Mouse (Mus musculus) adrenal gland, postnatal 36 days (tissue): ENCODE measurements at regions not wholly inside any gene's neighbourhood (a gene's known extent, or its start where the extent isn't known, plus 50 kb on each side); places are given as distances from the start of the nearest gene placed in this dataset.

ENCODE experiments used
- DNase-seq, 2 experiments: peaks; one replicate each; pipeline ENCODE4 v3.0.0; 2021; ENCODE audit warnings: mixed read lengths in 1 of 2

DNA sequence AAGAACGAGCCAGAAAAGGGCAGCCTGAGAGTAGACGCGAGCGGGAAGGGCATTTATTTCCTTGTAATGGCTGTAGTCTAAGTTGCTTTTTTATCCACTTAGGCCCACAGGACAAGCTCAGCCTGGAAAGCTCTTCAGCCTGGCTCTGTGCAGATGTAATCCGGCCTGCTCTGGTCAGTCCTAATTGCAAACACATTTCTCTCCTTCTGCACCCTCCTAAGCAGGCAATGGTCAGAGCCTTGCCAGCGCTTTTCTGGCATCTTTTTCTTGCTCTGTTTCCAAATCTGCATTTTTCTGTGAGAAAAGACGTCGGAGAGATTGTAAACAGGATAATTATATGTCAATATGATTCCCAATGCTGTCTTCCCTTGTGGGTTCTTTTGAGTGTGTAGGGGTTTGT lies 224.3 kb upstream of the Tank start:
- DNase-seq: no peak

DNA sequence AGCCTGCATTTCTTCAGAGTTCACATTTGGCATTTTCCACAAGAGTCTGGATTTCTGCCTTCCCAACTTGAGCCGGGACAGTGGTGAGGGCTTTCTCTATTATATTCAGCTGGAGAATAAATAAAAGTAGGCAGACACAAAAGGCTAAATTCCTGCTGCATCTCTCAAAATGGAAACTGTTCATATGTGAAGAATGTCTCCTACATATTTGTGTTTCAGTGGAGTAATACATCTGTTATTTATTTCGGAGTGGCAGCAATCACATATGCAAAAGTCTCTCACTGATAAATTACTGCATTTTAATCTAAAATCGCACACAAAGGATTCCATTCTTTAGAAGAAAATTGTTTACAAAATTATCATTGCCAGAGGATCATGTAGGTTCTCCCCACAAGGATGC lies 230.9 kb upstream of the Tank start:
- DNase-seq: no peak

DNA sequence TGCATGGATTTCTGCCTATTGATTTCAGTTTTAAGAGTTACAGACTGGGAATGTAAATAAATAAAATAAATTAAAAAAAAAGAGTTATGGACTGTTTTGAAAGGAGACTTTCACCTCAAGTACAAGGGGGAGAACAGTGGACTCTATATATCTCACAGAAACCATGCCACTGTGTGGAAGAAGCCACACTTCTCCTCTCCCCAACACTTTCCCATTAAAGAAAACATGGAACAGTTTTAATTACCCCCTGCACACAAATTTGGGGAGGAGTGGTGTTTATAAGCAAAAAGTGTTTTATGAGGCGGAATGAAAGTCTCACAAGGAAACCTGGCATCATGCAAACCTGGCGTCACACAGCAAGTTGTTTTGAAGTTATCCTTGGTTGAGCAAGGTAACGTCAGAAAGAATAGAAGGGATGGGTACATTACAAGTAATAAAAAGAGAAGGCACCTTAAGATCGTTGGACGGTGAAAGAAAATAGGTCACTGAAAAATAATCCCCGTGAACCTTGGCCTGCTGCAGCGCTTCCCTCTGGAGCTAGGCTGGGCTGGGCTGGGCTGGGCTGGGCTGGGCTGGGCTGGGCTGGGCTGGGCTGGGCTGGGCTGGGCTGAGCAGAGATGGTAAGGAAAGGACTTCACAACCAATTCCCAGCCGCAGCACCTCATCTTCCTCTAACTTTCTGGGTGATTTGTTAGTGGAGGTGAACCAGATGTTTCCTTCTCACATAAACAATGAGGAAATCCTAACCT lies 232.2 kb upstream of the Tank start:
- no peak for DNase-seq

DNA sequence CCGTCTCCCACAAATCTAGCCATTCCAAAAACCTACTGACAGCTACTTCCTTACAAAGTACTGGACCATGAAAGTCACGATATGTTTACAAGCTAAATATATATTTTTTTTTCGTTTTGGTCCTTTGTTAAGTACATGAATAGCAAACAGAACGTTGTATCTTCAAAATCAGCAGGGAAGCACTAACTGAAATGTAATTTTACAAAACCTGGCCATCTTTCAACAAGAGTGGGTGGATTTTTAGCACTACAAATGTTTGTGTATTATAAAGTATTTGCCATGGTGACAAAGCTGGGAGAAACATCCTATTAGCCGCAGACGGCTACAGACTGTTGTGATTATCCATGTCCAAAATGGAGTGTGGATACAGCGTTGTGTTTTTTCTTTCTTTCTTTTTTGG lies 233.1 kb upstream of the Tank start:
- DNase-seq: no peak

DNA sequence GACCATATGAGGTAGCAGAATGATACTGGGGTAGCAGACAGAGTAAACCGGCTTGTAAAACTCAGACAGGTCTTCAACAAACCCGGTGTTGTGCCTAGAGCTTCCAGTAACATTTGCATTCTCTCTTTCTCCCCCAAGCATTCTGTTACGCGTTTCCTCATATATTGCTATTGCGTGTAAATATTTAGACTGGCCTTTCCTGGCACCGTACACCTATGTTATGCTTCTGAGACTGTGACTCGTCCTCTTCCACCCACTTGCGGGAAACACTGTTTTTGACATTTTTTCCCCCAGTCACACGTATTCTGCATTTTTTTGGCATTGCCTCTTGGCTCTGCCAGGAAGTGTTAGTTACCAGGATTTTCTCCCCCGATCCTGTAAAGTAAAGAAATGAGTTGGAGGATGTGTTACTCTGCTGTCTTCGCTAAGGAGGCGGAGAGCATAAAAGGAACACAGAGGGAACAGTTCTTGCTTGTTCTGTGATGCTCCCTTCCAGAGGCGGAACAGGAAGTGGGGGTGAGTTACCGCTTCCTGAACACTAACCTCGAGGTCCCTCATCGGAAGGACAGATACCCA lies 233.7 kb upstream of the Tank start:
- DNase-seq: no peak

DNA sequence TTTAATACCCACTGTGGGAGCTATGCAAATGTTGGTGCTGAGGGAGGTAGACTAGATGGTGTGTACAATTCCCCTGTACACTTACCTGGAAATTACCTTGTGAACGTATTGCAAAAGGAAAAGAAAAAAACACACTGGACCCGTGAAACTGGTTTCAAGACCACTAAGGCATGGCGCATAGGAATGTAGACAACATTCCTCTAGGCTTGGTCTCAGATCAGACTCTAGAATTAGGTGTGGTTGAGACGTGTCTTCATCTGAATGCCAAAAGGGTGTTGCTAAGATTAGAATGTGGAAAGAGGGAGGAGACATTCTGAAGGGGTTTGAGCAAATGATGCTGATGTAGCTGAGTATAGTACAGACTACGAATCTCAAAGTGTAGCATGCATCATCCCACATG lies 237.1 kb upstream of the Tank start:
- DNase-seq: no peak

DNA sequence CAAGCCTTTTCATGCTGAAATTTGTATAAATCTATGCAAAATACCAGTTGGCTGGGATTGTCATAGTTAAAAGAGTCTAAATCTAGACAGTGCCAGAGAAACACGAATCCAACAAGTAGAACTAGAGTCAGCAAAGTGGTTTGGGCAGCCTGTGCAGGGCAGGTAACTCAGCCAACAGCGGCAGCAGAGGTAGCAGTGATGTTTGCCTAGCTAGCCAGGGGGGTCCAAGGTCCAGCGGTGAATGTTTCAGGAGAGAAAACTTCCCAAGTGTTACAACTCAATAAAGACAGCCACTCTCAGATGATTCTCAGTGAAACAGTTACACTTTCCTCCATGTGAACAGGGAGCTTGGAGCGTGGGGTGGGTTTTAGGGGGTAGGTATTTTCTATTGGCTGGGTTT lies 259.2 kb upstream of the Tank start:
- DNase-seq: no peak

DNA sequence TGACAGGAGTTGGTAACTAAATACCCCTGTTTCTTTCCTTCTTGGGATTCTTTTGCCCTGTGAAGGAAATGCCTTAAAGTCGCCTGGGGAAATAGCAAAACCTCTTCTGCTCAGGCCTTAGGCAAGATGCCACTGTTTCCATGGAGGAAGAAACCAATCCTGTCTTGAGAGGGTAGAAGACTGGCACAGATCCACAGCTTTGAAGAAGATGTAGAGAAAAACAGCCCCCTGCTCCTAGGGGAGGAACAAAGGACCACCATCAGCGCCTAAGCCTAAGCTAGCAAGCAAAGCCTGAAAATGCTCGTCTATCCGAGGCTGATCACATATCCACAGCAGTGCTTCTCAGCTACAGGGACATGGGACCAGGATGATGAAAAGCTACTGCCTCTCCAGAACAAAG lies 268.0 kb upstream of the Tank start:
- DNase-seq: no peak

DNA sequence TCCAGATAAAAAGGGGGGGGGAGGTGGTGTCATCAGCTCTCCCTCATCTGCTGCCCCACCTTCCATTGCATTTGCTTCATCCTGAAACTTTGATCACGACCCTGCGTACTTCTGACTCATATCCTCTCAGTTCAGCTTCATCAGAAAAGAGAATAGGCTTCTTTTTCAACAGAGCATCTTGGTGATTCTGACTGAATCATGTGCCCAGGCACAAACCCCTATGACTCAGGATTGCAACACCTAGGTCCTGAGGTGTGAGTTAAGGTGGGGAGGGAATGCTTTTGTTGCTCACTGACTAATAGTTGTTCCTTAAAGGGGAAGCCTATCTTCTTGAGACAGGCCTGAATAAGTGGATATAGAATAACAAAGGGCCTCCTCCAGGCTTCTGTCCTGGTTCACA lies 269.2 kb upstream of the Tank start:
- DNase-seq: no peak

DNA sequence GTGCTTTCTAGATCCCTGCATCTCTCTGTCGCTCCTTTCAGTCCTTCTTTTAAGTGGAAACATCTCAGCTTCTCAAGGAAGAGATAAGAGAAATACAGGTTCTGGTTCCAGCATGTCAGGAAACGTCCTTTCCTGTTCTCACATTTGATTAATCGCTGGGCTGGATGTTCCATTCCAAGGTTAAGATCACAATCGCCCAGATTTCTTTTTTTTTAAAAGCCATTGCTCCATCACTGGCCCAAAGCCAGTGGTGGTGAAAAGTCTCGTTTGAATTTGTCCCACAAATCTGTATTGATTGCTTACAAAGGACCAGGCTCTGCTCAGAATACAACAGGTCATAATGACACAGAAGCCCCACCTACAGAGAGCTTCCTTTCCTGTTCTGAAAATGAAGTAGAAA lies 281.2 kb upstream of the Tank start:
- peak; percentile 77 to 79 for DNase-seq

DNA sequence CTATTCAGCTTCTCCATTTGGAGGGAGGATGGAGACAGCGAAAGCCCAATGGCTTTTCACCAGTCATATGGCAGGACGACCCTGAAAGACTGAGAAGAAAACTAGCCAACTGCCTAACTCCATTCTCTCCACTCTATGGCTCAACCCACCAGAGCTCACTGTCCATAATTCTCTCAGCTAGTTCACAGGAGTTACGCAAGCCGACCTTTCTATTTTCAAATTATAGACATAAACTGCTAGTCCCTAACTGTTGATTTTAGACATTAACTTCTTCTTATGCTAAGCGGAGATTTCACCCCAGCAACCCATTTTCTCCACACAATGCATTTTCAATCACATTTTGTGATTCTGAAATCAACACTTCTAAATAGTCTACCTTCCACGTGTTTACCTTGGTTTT lies 281.8 kb upstream of the Tank start:
- peak; percentile 14 to 18 for DNase-seq

DNA sequence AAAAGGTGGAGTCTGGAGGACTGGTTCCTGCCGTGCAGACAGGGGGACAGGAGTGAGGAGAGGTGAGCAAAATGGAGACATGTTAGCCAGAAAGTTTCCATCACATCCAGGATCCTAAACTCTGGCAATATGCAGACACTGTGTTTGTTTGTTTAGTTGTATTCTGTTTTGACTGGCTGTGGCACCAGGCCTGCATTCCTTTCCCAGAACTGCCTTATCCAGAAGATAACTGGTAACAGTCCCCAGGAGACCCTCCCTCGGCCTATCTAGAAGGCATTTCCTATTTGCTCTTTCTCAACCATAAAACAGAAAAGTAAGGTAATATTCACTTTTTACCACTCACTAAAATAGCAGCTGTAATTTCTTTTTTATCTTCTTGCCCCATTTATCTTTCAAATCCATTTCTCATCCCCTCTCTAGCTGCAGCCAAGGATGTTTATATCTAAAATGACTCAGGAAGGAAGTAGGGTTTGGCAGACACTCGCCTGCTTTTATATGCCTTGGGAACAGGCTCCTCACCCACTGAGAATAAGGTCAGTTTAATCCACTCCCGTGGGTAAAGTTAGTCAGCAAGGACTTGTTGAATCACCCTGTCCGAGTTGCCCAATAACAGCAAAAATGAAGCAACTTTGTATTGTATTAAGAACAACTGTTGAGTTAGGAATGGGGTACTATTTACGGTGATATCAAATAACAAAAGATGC lies 283.0 kb upstream of the Tank start:
- DNase-seq: peak; percentile 65 to 73

DNA sequence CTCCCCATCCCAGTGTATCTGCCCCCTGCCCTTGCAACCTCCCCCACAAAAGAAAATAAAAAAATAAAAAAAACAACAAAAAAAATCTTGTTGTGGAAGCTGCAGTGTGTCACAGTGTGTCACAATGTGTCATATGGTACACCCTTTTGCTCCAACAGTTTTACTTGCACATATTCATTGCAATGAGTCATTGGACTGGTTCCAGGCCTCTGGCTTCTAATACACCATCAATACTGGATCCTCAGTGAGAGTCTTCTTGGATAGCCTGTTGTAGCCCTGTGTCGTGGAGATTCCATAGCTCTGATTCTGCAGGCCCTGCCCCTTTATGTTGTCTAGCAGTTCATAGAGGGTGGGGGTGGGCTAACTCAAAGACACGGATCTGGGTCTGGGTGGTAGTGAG lies 290.1 kb upstream of the Tank start:
- DNase-seq: peak; percentile 8 to 23

DNA sequence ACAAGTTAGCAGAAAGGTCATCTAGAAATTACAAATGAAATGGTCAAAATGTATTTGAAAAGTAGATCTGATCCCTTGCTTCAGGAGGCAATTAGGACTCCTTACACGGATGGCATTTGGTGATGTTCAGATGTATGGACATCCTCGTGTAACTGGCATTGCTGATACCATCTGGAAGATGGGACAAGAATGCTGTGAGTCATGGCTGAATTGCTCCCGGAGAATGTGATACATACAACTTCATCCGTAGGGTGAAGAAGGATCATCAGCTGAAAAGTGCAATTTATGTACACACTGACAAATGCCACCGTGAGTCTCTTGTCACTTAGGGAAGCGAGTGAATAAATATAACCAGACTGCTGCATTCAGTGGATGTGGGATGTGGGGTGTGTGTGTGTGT lies 293.7 kb upstream of the Tank start:
- no peak for DNase-seq

DNA sequence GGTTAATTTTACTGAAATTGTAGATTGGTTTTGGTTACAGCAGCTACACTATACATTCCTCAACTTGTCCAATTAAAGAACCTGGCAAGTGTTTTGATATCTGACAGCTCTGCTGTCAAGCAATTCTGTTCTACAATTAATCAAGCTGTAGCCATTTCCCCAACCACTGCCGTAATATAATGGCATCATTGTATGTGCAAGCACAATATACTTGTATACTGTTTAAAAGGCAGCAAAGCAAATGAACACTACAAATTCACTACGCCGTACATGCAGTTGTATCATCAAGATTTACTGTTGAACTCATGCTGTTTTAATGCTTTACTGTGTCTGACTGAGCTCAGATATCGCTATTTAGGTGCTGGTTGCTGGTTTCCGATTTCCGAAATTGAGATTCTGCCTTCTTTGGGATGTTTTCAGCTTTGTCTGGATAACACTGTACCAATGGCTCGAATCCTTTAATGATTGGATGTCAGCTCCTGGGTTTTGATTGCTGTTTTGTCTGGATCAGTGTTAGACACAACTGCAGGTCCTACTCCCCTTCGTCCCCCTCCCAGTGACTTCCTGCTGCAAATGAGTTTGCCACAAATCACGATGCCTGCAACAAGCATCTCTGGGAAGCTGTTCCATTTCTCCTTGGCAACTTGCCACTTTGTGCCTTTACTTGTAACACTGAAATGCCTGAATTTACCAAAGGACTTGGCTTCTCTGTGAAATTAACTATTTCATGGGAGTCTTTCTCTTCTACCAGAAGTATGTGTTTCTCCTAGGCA lies 294.4 kb upstream of the Tank start:
- DNase-seq: no peak

DNA sequence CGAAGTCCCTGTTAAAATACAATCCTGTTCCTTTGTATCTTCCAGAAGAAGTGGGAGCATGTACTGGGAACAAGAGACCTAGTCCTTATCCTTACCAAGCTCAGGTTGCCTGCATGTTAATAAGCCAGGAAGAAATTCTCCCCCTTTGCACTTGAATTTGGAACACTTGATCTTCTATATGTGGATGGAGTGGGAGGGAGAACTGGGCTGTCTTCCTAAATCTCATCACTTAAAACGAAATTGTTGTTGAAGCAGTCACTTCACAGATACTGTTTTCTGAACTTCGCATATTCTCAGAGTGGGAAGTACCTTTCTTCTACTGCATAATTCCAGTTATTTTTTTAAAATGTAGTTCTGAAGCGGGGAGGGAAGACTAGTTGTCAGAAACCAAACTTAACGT lies 305.7 kb upstream of the Tank start:
- DNase-seq: no peak

DNA sequence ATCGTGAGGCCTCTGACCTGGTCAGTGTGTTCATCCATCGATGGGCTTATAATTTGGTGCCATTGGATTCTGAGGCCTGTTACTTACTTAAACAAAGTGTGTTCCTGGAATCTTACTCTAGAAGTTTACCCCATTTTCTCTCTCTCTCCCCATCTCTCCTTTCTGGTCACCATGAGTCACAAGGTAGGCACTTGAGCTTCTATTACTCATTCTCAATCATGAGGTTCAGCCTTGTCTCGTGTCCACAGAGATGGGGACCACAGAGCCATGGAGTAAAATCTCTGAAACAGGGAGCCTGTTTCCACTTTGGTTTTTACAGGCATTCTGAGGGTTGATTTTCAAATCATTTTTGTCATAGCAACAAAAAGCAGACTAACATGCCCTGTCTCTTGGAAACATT lies 304.7 kb upstream of the Rbms1 start:
- DNase-seq: no peak

DNA sequence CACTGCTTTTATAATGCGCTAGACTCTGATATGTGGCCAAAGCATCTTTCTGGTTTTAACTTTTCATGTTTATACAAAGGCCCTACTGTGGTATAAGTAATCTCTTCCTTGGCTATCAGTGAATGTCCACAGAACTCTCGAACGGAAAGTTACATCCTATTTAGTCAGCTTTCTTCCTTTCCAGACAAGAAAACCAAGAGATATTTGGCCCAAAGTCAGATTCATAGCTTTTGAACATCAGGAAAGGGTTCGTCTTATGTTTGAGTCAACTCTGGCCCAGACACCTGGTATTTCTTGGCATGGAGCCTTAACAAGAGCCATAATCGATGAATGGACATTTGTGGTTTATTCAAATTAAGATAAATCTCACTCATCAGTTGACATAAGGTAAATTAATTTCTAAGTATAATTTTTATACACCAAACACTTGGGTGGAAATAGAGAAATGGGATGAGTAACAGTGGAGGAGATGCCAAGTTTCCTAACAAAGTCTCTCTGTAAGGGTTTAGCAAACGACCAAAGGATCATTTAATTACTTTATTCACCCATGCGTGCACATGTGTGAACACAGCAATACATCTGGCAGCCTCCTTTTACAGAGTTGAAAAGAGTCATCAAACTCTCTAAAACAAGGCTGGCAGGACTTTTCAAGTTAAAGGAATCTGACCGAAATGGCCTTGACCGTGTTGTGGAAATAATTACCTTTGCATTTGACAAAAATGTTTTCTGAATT lies 287.2 kb upstream of the Rbms1 start:
- DNase-seq: no peak

DNA sequence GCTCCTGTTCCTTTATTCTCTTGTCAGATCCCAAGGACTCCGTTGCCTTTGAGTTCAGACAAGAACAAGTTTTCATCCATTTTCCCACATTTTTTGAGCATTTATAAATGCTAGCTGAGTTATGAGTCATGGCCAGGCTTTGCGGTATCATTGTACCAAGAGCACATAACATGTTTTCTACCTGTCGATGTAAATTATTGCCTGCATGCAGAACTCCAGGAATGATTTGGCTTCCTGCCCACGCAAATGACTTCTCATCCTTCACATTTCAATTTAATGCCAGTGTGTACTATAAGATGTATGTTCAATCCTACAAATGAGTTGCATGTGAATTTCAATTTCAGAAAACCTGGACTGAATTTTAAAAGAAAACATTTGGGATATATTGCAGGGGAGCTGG lies 285.0 kb upstream of the Rbms1 start:
- DNase-seq: no peak

DNA sequence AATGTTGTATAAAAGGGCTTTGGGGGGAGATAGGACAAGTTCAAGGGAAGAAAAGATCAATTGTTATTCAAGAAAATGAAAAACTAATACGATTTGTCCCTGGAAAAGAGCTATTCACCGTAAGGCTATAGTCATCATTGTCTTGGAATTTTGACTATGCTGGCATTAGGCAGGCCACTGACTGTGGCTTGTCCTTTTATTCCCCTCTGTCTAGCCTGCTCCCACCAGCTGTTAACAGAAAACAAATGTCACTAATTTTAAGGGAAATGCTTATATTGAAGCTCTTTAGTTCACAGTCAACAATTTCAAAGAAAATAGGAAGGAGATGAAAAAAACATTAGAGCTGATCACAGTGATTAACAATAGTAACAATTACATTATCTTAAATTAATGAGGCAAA lies 284.3 kb upstream of the Rbms1 start:
- DNase-seq: no peak

DNA sequence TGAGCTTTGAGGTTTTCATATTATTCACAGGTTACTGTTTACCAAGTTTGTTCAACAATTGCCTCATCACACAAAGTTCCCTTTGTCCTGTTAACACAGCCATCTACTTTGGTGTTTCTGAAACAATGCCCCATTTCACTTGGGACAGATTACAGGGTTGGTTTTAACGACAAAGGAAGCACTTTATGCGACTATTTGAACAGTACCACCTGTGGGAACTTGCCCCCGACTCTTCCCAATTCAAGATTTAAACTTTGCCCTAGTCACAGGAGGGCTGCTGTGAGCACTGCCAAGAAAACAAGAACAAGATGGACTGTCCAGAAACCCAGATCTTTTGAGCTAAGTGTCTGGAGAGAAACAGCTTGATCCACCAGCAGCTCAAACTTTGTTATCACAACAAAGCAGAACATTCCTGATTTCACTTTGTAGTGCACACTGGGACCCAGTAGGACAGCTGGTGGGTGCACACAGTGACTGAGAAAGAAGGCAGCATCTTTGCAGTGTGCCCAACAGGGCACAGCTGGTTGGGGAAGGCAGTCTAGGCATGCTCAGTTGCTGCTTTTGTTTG lies 283.8 kb upstream of the Rbms1 start:
- no peak for DNase-seq

DNA sequence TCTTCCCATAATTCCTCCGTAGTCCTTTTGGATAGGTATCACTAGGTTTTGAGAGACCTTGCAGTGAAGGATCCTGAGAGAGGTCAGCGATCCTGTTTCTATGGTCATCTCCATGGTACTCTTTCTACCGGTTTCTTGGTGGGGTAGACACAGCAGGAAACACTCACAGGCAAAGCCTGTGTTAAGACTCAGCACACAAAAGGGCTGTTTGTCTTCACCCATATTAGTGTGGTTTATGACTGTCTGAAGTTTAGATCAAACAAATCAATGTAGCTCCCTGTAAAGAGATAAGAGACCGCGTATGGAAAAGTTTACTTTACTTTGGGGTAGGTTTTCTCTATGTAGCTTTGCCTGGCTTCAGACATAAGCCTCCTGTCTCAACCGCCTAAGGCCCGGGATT lies 282.5 kb upstream of the Rbms1 start:
- DNase-seq: no peak
